Mouse (Mus musculus) heart, postnatal 36 days (tissue): ENCODE results near the gene 4930519P11Rik. TPM values are rescaled to one million over a fixed set of nuclear protein-coding genes. Genes with fewer than 3 reads are reported as not detected.

ENCODE experiments used
- DNase-seq, 2 experiments: peaks; one replicate each; pipeline ENCODE4 v3.0.0; 2021 to 2022
- intact Hi-C: fragments of 180-260 bp; cut with DNase I; formaldehyde crosslinking; loops from one replicate; pipeline ENCODE4 v1.15.1; 2025
- total RNA-seq, 2 experiments: library from RNA; stranded (reverse); gene quantifications; 2 replicates each; pipeline ENCODE4 v1.2.3; 2021

The 4930519P11Rik gene
- total RNA-seq, 2 experiments from 2014 or later: not detected

DNA sequence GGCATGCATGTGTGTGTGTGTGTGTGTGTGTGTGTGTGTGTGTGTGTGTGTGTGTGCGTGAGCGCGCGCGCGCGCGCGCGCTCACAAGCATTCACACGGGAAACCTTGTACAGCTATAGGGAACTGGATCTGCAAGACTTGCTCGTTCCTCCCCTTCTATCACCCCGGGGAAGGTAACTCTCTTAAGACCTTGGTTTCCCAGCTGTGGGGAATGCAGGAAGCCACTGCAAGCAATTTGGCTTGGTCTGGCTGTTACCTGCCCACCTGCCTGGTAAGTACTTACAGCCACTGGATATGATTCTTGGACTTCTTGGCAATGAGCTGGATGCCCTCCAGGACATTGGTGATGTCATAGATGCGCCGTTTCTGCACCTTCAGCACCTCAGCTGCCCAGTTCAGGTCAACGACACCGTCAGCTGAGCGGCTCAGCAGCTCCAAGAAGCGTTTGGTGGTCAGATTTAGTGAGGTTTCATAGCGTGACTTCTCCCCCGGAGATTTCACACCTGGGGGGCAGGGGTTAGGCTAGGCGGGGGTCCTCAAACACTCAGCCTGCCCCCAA lies 49.5 kb downstream of the 4930519P11Rik start:
- no peak for DNase-seq
- intact Hi-C loops: no loop called here

Other genes starting within 250 kb of the 4930519P11Rik start
- 10 to 100 TPM; 20.4 to 23.7 TPM for gene Cdk5rap1, start 240.4 kb downstream of the 4930519P11Rik start, total RNA-seq
- gene Snta1, start 205.3 kb downstream of the 4930519P11Rik start, total RNA-seq: 10 to 100 TPM; 70.2 to 99.0 TPM
- 10 to 100 TPM; 13.7 to 15.9 TPM for gene Cbfa2t2, start 177.0 kb downstream of the 4930519P11Rik start, total RNA-seq
- gene 1700003F12Rik, start 66.4 kb downstream of the 4930519P11Rik start, total RNA-seq: not detected
- not detected for gene Actl10, start 61.7 kb downstream of the 4930519P11Rik start, total RNA-seq
- gene Necab3, start 54.5 kb downstream of the 4930519P11Rik start, total RNA-seq: under 1 TPM; 0.14 to 0.47 TPM
- under 1 TPM; 0.61 to 0.73 TPM for gene E2f1, start 43.5 kb downstream of the 4930519P11Rik start, total RNA-seq
- gene Pxmp4, start 9.7 kb downstream of the 4930519P11Rik start, total RNA-seq: 10 to 100 TPM; 27.8 to 28.3 TPM
- 1 to 10 TPM; 3.0 to 3.4 TPM for gene Zfp341, start 140 bp downstream of the 4930519P11Rik start, total RNA-seq
- gene Chmp4b, start 38.3 kb upstream of the 4930519P11Rik start, total RNA-seq: 100 to 1,000 TPM; 113 to 124 TPM
- gene Gm14214, start 156.6 kb upstream of the 4930519P11Rik start, total RNA-seq: not detected
- 100 to 1,000 TPM in 1 of 2 experiments, 10 to 100 TPM in 1; 99.3 to 104 TPM for gene Raly, start 177.7 kb upstream of the 4930519P11Rik start, total RNA-seq
- gene a, start 178.0 kb upstream of the 4930519P11Rik start, total RNA-seq: not detected